Mouse (Mus musculus) heart, embryonic 11.5 days (tissue): ENCODE data around the gene Pygm. TPM values are rescaled to one million over a fixed set of nuclear protein-coding genes. Genes with fewer than 3 reads are reported as not detected.

ENCODE experiments used
- ATAC-seq: fragments of 200-750 bp; cut with Nextera tagmentation; replicated peaks from 2 replicates; pipeline ENCODE4 v1.8.0; 2017; ENCODE audit warnings: moderate library complexity; ENCODE audit not compliant: insufficient number of reproducible peaks, low FRiP score, low TSS enrichment
- H3K27ac ChIP-seq: fragments of 300-500 bp; sonication (generic); 2 replicates; pipeline ENCODE4 v1.5.1; 2014; ENCODE audit warnings: mild to moderate bottlenecking, low read depth, low read length
- H3K27me3 ChIP-seq: fragments of 300-500 bp; sonication (generic); 2 replicates; pipeline ENCODE4 v1.6.1; 2014; ENCODE audit warnings: mild to moderate bottlenecking, low read length, mixed read lengths; ENCODE audit not compliant: control insufficient read depth, insufficient read depth
- H3K36me3 ChIP-seq: fragments of 300-500 bp; sonication (generic); 2 replicates; pipeline ENCODE4 v1.6.1; 2014; ENCODE audit warnings: mild to moderate bottlenecking, low read length, moderate library complexity, mixed read lengths; ENCODE audit not compliant: control insufficient read depth, insufficient read depth
- H3K4me1 ChIP-seq: fragments of 300-500 bp; sonication (generic); 2 replicates; pipeline ENCODE4 v1.6.1; 2014; ENCODE audit warnings: low read length; ENCODE audit not compliant: control insufficient read depth, insufficient read depth
- H3K4me2 ChIP-seq: fragments of 300-500 bp; sonication (generic); 2 replicates; pipeline ENCODE4 v1.6.1; 2014; ENCODE audit warnings: mild to moderate bottlenecking, moderate library complexity
- H3K4me3 ChIP-seq: fragments of 300-500 bp; sonication (generic); 2 replicates; pipeline ENCODE4 v1.5.1; 2014; ENCODE audit warnings: low read depth, low read length
- H3K9ac ChIP-seq: fragments of 300-500 bp; sonication (generic); 2 replicates; pipeline ENCODE4 v1.6.1; 2014; ENCODE audit warnings: mild to moderate bottlenecking, low read depth, low read length, moderate library complexity
- H3K9me3 ChIP-seq: fragments of 300-500 bp; sonication (generic); replicated peaks from 2 replicates; pipeline ENCODE4 v1.6.1; 2016; ENCODE audit warnings: low read length; ENCODE audit not compliant: control insufficient read depth
- WGBS: fragments of 180-500 bp; shearing (Covaris S2); extraction: QIAGEN DNeasy Blood & Tissue Kit; methylation state at CpG from one replicate; pipeline ENCODE4 v1.1.7; 2014; ENCODE audit not compliant: insufficient replicate concordance; 5-methylcytosine and 5-hydroxymethylcytosine counted together
- microRNA-seq: library from miRNA; unstranded; fragments of <30 nt; microRNA quantifications from one replicate; pipeline ENCODE4, GENCODE M21; 2016; ENCODE audit warnings: borderline number of aligned reads
- polyA plus RNA-seq: library from polyadenylated mRNA; unstranded; fragments of >200 nt; fragmentation: Nextera tagmentation; extraction: Ambion mirVana; gene quantifications from 2 replicates; pipeline ENCODE4 v1.2.1, GENCODE M21; 2014

The Pygm gene
- polyA plus RNA-seq, 1 experiment from 2014 or later = 149 TPM

DNA sequence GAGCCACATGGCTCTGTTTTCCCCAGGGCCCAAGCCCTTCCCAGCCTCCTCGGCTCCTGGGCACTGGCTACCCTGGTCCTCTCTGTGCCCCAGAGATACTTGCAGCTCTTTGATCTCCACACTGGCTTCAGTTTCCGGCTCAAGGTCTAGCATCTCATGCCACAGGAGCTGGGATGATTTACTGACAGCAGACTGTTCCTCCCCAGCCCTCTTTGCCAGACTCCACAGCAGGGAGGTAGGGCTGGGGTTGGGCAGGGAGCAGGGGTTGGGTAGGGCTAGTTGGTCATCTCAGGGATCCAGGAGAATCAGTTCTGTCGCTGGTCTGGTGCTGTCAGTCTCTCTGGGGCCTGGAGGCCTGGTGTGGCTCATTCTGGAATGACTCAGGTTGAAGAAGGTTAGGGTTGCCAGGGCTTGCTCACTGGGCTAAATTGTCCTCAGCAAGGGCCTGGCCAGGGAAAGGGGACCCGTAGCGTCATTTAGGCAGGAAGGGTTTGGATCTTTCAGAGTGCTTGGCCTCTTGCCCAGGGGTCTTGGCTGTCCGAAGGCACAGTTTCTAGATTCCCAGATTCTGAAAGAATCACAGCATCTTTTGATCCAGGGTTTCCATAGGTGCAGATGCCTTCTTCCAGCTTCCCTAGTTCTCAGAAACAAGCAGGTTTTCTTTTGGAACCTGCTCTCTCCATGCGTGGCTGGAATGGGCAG lies 62.7 kb downstream of the Pygm start:
- H3K9me3 ChIP-seq = no peaks in the 10 kb centered on the region
- H3K4me1 ChIP-seq = peaks cover 8% of the 10 kb centered on the region; the same call in 1 of the 2 replicates
- H3K27ac ChIP-seq = no peak overlapping the region
- peaks cover 64% of the 10 kb centered on the region for H3K27me3 ChIP-seq
- H3K9ac ChIP-seq = no peak overlapping the region
- no peak for ATAC-seq
- H3K4me3 ChIP-seq = no peak overlapping the region
- WGBS = 50% methylated on average over 7 of the region's 7 CpGs
- no peak overlapping the region for H3K4me2 ChIP-seq
- H3K36me3 ChIP-seq = no peaks in the 10 kb centered on the region

Small RNA genes lying within 50 kb of the gene (microRNA-seq; reads per million reads assigned to microRNA genes)
- 0.47 reads per million for gene Mir6989

Other genes starting within 250 kb of the Pygm start
- gene Batf2, start 243.4 kb upstream of the Pygm start, polyA plus RNA-seq = not detected in 2 replicates
- 61.8 and 73.8 TPM in 2 replicates for gene Arl2, start 242.9 kb upstream of the Pygm start, polyA plus RNA-seq
- not detected in 2 replicates for gene Majin, start 200.0 kb upstream of the Pygm start, polyA plus RNA-seq
- gene Gpha2, start 158.0 kb upstream of the Pygm start, polyA plus RNA-seq = 0.29 TPM in 1 of 2 replicates, not detected in the other
- 22.2 and 27.7 TPM in 2 replicates for gene Ppp2r5b, start 148.5 kb upstream of the Pygm start, polyA plus RNA-seq
- 6.1 and 8.4 TPM in 2 replicates for gene Atg2a, start 142.7 kb upstream of the Pygm start, polyA plus RNA-seq
- gene Ehd1, start 107.7 kb upstream of the Pygm start, polyA plus RNA-seq = 70.0 and 82.8 TPM in 2 replicates
- gene Cdc42bpg, start 77.9 kb upstream of the Pygm start, polyA plus RNA-seq = 0.44 and 0.74 TPM in 2 replicates
- gene Men1, start 49.4 kb upstream of the Pygm start, polyA plus RNA-seq = 31.8 and 35.1 TPM in 2 replicates
- gene Map4k2, start 43.3 kb upstream of the Pygm start, polyA plus RNA-seq = 9.6 and 10.1 TPM in 2 replicates
- gene Sf1, start 20.7 kb upstream of the Pygm start, polyA plus RNA-seq = 106 and 124 TPM in 2 replicates
- gene Rasgrp2, start 14.9 kb downstream of the Pygm start, polyA plus RNA-seq = 41.5 and 42.7 TPM in 2 replicates
- gene Nrxn2, start 34.3 kb downstream of the Pygm start, polyA plus RNA-seq = 1.5 and 1.6 TPM in 2 replicates
- not detected in 2 replicates for gene Slc22a12, start 158.6 kb downstream of the Pygm start, polyA plus RNA-seq